Mouse (Mus musculus) CD8-positive naive resting alpha-beta T cell, adult 2 months (primary cell): ENCODE data around the gene Zbtb26.

Experiments used
- DNase-seq, 2 experiments: peaks; one replicate each; pipeline ENCODE4 v3.0.0; 2022; ENCODE audit warnings: low read depth in 2 of 2, low spot score in 2 of 2

Gene Zbtb26

GRCm38 (mm10) chr2:37442611-37443591, at the start of gene Zbtb26, which contains the start of the genes Zbtb6 and Rabgap1:
TSS of gene Zbtb26 (minus strand) at chr2:37443135.
TSS of gene Zbtb6 (minus strand) at chr2:37443171.
TSS of gene Rabgap1 (plus strand) at chr2:37443279.
- DNase-seq, result peak; percentile 81 to 83

GRCm38 (mm10) chr2:37488956-37489355, 46.0 kb upstream of the Zbtb26 start:
- DNase-seq, result no peak

GRCm38 (mm10) chr2:37486408-37486807, 43.5 kb upstream of the Zbtb26 start:
- DNase-seq, result no peak

- DNase-seq, result peak; percentile 16 to 63
Measured at GRCm38 (mm10) chr2:37485370-37485769, 42.4 kb upstream of the Zbtb26 start.

GRCm38 (mm10) chr2:37484165-37484564, 41.2 kb upstream of the Zbtb26 start:
- no peak for DNase-seq

GRCm38 (mm10) chr2:37480039-37480438, 37.1 kb upstream of the Zbtb26 start:
- no peak for DNase-seq

GRCm38 (mm10) chr2:37479559-37479958, 36.6 kb upstream of the Zbtb26 start:
- no peak for DNase-seq

GRCm38 (mm10) chr2:37466266-37466665, 23.3 kb upstream of the Zbtb26 start:
- no peak for DNase-seq

GRCm38 (mm10) chr2:37460707-37461106, 17.8 kb upstream of the Zbtb26 start:
- DNase-seq, result no peak

- DNase-seq, result no peak
Measured at GRCm38 (mm10) chr2:37452376-37452760, 9.4 kb upstream of the Zbtb26 start.

GRCm38 (mm10) chr2:37451667-37452375, 8.9 kb upstream of the Zbtb26 start:
- peak; percentile 88 to 92 for DNase-seq

- DNase-seq, result no peak
Measured at GRCm38 (mm10) chr2:37431609-37432008, 11.3 kb downstream of the Zbtb26 start.

- peak; percentile 73 to 77 for DNase-seq
Measured at GRCm38 (mm10) chr2:37430593-37431464, 12.1 kb downstream of the Zbtb26 start.

GRCm38 (mm10) chr2:37423671-37424070, 19.3 kb downstream of the Zbtb26 start:
- DNase-seq, result no peak

GRCm38 (mm10) chr2:37422306-37423304, 20.3 kb downstream of the Zbtb26 start, which contains the start of gene Rc3h2:
TSS of gene Rc3h2 (minus strand) at chr2:37422903.
- DNase-seq, result peak; percentile 92 to 95

GRCm38 (mm10) chr2:37421903-37422302, 21.0 kb downstream of the Zbtb26 start:
- no peak for DNase-seq

- no peak for DNase-seq
Measured at GRCm38 (mm10) chr2:37395539-37395938, 47.4 kb downstream of the Zbtb26 start.

- no peak for DNase-seq
Measured at GRCm38 (mm10) chr2:37382921-37383320, 60.0 kb downstream of the Zbtb26 start.
